Mouse (Mus musculus) cerebellum, postnatal 14 days (tissue): ENCODE measurements at regions not wholly inside any gene's neighbourhood (a gene's known extent, or its start where the extent isn't known, plus 50 kb on each side); places are given as distances from the start of the nearest gene placed in this dataset.
A peak's percentile ranks its signal among the peaks of the same experiment; 100 is the strongest.

ENCODE experiments used
- DNase-seq, 2 experiments: peaks; one replicate each; pipeline ENCODE4 v3.0.0; 2021; ENCODE audit warnings: mixed read lengths in 2 of 2

- no peak for DNase-seq
Measured at GRCm38 (mm10) chr1:168801046-168801445, 369.0 kb upstream of the Pbx1 start.

- DNase-seq, result no peak
Measured at GRCm38 (mm10) chr1:168786731-168787130, 354.7 kb upstream of the Pbx1 start.

GRCm38 (mm10) chr1:168783851-168784250 is 351.8 kb upstream of the Pbx1 start:
- DNase-seq, result no peak

GRCm38 (mm10) chr1:168764368-168764895 is 332.4 kb upstream of the Pbx1 start:
- DNase-seq, result no peak

- DNase-seq, result no peak
Measured at GRCm38 (mm10) chr1:168761095-168761494, 329.0 kb upstream of the Pbx1 start.

DNA sequence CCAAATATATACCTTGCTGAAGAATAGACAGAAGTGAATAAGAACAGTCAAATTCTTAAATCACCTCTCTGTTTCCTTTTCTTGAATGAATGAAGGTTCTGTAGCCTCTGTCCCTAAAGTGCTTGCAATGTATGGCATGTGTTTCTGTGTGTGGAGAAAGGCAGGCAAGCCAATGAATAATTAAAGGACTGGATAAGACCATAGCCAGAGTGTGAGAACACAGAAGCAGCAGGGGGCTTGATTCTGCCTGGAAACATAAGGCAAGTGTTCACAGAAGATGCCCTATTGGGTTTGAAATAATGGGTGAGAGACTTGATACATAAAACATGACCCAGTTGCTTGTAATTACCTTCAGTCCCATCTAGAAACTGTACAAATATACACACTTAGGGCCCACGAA is 328.2 kb upstream of the Pbx1 start:
- peak; percentile 5 to 10 for DNase-seq

- DNase-seq, result no peak
Measured at GRCm38 (mm10) chr1:168758835-168759234, 326.8 kb upstream of the Pbx1 start.

DNA sequence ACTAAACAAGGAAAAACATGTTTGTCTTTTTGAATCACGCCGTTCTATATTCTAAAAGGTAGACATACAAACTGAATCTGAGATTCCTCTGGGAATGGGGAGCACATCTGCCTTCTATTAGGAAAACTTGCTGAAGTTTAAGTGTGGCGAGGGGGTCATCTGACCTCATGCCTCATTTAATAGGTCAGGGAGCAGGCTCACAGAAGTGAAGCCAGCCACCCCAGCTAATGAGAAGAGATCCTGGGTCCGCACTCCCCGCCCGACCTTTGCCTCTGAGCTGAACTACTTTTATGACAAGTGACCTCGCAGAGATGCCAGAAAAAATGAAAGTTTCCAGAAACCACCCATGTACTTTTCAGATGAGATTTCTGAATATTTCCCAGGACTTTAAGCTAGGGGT is 322.1 kb upstream of the Pbx1 start:
- no peak for DNase-seq

DNA sequence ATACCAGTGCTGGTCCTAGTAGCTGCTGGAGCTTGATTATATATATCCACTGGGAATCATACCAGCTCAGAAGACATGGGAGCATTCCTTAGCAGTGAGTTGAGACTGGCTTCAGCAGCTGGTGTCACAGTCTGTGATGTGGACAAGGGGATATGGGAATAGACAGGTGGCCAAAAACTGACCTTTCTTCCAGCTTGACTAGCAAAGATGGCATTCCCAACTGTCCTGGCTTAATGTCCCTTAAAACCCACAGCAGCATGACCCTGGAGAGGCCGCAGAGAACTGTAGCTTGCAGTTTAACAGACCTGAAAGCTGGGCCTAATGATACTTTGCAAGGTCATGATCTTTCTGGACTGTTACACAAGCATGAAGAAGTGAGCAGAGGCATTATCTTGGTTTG is 311.4 kb upstream of the Pbx1 start:
- DNase-seq, result no peak

- DNase-seq, result no peak
Measured at GRCm38 (mm10) chr1:168738005-168738404, 305.9 kb upstream of the Pbx1 start.

DNA sequence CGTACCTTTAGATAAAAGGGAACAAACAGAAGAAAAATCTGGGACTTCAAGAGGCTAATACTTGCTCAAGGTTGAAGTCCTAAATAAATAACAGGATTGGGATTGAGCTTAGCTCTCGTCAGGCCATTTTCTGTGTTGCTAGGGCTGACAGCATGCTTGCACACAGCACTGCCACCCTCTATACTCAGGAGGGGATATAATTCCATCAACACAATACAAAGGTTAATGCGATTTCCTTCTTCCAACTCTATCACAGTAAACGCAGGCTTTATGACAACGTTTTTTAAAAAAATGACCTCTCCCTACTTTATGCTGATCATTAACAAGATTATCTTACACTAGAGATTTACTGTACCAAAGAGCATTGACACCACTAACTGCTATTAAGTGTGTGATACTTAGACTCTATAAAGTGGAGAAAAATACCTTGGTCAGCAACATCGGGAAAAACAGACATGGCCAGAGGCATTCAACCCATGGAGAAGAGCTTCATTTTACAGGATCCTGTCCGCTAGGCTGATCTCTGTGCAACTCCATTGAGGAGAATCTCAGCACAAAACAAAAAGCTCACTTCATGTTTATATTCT is 305.3 kb upstream of the Pbx1 start:
- DNase-seq, result no peak

DNA sequence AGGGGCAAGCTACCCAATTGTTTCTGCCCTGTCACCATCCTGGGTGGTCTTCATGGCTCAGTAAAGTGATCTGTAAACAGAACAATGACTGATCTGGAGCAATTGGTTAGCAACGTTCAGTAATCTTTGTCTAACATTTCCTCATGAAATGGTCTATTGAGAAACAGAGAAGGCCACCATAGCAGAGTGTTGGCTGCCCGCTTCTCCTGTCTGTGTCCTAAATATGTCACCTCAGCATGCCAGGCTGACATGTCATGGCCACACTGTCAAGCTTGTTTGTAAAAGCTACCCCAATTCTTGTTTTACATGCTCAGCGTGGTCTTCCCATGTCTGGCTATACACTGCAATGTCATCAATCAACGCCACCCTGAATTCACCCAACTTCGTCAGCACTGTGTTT is 301.0 kb upstream of the Pbx1 start:
- no peak for DNase-seq

DNA sequence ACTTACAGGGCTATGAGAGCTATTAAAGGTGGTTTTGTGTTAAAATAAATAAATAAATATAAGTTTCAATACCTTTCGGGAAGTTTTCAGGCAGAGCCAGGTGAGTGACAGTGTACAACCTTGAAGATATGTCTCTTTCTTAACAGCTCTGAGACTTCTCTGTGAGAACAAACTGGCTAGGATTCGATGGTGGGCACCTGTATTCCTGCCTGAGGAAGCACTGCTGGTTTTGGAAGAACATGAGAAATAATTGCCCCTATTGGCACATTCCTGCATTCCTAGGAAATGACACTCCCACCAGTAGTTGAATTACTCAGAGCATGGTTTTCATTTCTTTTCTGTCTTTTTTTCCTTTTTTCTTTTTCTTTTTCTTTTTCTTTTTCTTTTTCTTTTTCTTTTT is 277.8 kb upstream of the Pbx1 start:
- no peak for DNase-seq

- DNase-seq, result peak; percentile 18 to 35
Measured at GRCm38 (mm10) chr1:168709017-168709681, 277.1 kb upstream of the Pbx1 start.

- DNase-seq, result peak; percentile 6 to 13
Measured at GRCm38 (mm10) chr1:168708161-168708865, 276.2 kb upstream of the Pbx1 start.

DNA sequence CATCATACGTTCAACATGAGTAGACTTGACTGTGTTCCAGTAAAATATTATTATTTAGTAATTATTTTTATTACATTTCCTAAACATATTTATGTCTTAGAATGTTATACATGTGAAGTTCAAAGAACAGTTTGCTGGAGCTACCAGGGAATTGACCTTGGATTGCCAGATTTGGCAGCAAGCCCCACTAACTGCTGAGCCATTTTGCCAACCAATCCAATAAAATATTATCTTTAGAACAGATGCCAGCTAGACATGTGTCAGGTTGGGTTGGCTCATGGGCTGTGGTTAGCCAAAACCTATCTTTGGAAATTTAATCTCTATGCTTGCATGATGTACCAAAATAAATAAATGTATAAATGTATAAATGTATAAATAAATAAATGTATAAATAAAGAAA is 265.3 kb upstream of the Pbx1 start:
- DNase-seq, result peak; percentile 23 to 51

DNA sequence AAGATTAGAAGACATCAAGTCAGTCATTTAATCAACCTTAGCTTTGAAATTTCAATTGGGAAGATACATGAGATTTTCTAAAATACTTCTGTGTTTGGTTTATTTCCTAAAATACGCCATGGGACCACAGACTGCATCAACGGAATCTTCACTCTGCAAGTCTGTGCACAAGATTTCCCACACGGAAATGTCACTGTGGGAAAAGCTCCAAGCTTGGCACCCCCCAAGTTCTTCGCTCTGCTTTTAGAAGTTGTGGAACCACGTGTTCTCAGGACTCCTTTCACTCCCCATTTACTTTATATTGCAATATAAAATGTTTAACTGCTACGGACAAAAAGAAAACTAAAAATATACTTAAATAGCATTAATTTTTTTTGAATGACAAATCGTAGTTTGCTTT is 254.8 kb upstream of the Pbx1 start:
- DNase-seq, result no peak

DNA sequence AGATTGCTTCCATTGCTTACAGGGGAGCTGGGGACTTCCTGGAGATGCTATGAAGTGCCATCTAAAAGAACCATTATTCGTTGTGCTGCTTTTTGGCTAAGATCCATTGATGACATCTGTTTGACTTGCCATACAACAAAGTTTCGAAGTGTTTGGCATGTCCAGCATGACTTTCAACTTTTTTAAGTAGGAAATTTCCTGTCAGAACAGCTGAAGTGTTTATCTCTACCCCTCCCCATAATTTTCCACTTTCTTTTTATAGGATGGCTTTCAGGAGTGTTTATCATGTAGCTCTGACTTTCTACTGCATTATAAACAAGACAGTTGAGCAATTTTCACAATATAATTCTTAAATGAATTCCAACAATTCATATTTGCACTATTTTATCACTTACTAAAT is 253.1 kb upstream of the Pbx1 start:
- no peak for DNase-seq

- no peak for DNase-seq
Measured at GRCm38 (mm10) chr1:168681685-168682491, 249.8 kb upstream of the Pbx1 start.

GRCm38 (mm10) chr1:168680674-168681073 is 248.6 kb upstream of the Pbx1 start:
- DNase-seq, result no peak

- peak; percentile 34 to 39 for DNase-seq
Measured at GRCm38 (mm10) chr1:168676418-168677413, 244.6 kb upstream of the Pbx1 start.

GRCm38 (mm10) chr1:168675741-168676140 is 243.7 kb upstream of the Pbx1 start:
- peak in 1 of 2 experiments; percentile 4 for DNase-seq
